Mouse (Mus musculus): ENCODE data around the gene Hmga1b.

GRCm38 (mm10) chr11:120785145-120785544 lies 22.6 kb downstream of the Hmga1b start:
- TF ChIP-seq CTCF (IDR thresholded peaks at IDR 0.05; ENCODE audit: low read depth) (no peak), EP300 (IDR thresholded peaks at IDR 0.05; ENCODE audit: low read depth) (no peak)

All from liver, postnatal 0 days (tissue).